Mouse (Mus musculus): ENCODE measurements around the gene Pdlim4.
"Not testable (repeated sequence)": the region's sequence is repeated elsewhere in the genome, so short reads cannot be mapped to it uniquely, and the experiment has no call there.

Pdlim4 gene

DNA sequence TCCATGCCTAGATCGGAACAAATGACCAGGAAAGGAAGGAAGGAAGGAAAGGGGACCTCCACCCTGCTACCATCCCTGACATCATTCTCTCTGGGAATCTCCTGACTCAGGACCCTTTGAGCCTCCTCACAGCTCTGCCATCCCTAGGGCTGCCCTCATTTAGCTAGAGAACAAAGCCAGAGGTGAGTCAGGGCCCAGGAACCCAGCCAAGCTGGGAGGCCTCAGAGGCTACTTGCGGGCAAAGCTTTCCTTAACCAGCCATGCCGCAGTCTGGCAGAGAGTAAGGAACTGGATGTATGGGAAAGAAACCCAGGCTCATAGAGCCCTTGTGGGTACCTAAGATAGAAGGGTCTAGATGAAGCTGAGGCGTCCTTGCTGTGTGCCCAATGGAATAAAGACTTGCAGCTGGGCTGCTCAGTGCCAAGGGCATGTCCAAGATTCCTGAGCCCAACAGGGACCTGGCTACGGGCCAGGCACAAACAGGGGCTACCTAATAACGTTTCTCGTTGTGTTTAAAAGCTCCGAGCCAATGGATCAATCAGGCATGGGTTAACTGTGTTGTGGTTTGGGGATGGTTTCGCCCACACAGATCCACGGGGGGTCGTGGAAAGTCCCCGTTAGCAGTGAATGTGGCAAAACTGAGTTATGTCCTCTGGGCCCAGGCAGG, 6.6 kb downstream of the Pdlim4 start:
- DNase-seq (ENCODE audit: low spot score): no peak

DNA sequence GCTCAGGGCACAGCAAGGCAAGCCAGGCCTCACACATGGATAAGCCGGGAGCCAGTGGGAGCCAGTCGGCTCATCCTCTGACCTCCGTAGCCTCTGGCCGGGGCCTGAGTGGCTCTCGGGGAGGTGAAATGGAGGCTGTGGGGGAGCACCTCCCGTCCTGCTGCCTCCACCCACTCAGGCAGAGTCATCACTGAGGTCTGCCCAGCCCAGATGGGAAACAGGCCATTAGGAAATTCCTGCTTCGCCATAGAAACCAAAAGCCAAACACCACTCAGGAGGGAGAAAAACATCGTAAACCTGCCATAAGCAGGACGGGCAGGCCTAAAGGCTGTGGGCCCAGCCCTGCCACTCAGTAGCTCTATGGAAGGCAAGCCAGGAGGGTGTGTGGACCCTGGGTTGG, 8.5 kb downstream of the Pdlim4 start:
- peak; percentile 57 for DNase-seq (ENCODE audit: low spot score)

DNA sequence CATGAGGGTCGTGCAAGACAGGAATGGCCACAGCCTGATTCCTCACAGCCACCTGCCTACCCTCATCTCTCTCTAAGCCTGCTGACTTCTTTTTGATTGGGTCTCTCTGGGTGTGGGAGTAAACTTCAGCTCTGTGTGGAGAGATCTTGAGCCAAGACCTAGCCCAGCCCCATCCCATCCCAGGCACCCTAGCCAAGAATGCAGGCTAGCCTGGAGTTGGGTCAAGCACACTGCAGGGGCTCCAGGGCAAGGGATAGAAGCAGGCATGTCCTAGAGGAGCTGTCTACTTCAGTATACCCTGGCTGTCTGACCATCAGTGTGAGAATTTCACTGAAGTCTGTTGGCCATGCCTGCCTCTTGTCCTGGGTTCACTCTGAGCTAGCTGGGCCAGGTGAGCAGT, 9.3 kb downstream of the Pdlim4 start:
- DNase-seq (ENCODE audit: low spot score): no peak

DNA sequence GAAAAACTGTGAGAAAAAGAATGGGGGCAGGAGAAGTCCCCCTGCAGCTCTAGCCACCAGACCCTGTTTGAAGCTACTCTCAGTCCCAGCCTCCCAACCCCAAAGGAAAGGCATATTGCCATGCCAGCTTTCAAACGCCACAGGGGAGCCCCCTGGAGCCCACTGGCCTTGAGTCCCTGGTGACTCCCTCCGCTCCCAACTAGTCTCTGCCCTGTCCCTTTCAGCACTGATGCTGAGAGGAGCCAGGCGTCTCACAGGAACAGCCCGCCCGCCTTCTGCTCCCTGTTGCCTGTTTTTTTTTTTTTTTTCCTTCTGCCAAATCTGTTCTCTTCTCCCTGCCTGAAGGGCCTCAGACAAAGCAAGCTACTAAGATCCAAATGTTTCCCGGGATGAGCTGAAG, 10.2 kb downstream of the Pdlim4 start:
- DNase-seq (ENCODE audit: low spot score): peak; percentile 52

DNA sequence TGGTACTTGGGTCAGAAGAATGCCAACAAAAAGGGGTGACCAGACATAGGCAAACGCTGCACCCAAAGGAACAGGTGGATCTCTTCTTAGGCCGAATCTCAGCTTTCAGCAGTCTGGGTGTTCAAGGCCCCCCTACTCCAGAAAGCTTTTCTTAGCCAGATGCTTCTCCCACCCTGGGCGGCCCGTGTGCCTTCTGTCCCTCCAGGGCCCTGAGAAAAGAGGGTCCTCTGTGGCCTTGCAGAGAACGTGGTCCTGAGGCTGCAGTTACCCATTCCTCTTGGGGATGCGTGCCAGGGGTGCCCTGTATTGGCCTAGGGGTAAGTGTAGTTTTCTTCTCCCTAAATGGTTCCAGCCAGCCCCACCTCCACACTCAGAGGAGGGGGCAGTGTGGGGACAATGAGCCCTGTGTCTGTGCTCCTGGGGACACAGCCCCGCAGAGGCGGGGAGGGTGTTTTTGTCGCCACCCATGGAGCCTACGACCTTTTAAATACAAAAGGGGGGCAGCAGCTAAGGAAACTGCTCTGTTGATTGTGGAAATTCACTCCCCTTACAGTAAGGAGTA, 10.7 kb downstream of the Pdlim4 start:
- DNase-seq (ENCODE audit: low spot score): no peak

DNA sequence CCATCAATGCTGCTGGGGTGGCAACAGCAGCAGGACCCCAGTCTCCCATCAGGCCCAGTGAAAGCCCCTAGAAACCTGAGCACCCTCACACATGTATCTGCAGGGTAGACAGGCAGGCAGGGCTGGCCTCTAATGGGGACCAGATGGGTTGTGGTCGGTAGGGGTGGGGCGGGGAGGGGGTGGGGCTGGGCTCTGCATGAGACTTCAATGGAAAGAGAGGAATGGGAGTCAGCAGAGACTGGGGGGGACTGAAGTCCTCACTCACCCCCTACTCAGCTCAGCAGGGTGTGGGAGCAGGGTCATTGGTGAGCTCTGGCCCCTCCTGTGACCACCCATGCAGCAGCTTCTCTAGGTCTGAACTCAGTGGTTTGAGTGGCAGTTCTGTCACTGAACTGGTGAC, 11.4 kb downstream of the Pdlim4 start:
- DNase-seq (ENCODE audit: low spot score): no peak

DNA sequence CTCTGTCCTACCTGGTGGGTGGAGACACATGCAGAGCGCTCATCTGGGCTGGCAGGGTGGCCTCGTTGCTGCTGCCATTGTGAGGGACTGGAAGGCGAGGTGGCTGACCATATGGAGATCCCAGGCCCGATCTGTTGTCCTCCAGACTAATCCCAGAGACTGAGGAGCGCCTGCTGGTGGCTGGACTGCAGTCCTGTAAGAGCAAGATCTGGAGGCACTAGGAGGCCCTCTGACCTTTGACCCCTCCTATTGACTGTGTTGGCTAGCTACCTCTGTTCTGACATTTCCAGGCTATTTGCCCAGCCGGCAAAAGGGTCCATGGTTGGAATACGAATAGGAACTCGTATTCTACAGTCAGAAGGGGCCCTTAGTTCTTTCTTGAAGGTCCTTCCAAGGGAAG, 12.7 kb downstream of the Pdlim4 start:
- DNase-seq (ENCODE audit: low spot score): peak; percentile 49

DNA sequence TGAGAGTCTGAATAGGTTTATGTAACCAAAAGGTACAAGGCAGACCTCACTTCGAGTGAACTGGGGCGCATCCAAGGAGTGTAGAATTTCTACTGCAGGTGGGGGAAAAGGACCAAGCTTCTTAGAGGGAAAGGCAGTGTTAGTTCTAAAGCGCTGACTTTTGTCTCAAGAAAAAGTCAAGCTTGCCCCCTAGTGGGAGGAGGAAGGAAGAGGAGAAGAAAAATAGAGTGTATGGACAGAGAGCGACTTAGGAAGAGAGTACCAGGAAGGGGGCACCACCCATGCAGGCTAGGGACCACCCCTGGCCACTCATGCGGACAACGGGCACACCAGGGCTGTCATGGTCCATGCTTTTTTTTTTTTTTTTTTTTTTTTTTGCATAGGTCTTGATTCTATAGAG, 14.6 kb downstream of the Pdlim4 start:
- DNase-seq (ENCODE audit: low spot score): peak; percentile 42

DNA sequence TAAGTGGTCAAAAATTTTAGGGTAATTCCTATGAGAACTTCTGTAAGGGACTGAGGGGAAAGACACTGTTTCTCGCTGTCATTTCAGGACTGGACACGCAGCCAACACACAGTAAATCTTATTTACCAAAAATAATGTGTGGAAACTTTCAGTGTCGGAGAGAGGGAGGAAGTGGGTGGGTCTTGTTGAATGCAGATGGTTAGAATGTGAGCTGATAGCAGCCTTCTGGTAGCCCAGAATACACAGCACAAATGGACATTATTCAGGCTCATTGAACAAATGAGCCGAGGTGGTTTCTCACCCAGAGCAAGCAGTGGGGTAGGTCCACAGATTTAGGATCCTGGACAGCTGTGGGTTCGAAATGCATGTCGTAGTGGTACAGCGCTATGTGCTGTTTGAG, 15.7 kb downstream of the Pdlim4 start:
- peak; percentile 12 for DNase-seq (ENCODE audit: low spot score)

DNA sequence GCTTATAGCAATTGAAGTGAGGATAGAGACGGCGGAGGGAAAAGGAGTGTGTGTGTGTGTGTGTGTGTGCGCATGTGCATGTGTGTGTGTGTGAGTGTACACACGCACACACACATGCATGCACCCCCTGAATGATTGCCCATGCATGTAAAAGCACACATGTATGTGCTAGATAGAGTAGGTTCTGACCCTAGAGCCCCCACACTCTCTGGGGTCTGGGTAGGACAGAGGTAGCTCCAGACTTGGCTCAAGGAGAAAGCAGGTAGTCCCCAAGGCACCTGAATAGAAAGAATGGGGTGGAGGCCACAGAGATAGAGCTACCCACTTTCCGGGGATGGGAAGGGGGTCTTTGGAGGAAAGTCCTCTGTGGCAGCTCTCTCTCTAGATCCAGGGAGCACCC, 16.7 kb downstream of the Pdlim4 start:
- DNase-seq (ENCODE audit: low spot score): peak; percentile 32

DNA sequence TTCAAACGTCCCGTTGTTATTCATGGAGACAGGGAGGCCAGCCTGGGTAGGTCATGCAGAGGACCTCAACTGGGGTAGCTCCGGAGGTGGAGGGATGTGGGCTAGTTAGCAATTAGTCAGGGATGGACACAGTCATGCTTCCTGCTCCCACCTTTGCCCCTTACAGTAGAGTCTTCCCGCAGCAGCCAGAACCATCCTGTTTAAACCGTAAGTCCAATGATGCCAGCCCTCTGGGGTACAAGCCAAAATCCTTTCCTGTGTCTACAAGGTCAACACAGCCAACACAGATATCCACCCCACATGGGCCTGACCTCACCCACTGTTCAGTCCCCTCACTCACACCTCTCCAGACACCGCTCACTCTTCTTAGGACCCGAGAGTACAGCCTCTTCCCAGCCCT, 17.7 kb downstream of the Pdlim4 start:
- DNase-seq (ENCODE audit: low spot score): no peak

DNA sequence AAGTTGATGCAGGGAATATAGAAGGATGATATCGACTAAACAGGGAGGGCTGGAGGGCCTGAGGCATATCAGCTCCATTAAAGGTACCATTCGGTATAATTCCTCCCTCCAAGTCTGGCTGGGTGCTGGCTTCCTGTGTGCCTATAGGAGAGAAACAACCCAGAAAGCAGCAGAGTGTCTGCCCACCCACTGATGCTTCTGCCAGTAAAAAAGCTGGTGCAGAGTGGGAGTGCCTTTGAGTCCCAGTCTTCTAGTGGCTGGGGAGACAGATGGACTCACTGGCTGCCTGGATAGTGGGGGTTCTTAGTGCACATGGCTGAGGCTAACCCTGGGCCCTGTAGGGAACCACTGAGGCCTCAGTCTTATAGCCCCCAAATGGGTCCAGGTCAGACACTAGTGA, 18.6 kb downstream of the Pdlim4 start:
- DNase-seq (ENCODE audit: low spot score): no peak

DNA sequence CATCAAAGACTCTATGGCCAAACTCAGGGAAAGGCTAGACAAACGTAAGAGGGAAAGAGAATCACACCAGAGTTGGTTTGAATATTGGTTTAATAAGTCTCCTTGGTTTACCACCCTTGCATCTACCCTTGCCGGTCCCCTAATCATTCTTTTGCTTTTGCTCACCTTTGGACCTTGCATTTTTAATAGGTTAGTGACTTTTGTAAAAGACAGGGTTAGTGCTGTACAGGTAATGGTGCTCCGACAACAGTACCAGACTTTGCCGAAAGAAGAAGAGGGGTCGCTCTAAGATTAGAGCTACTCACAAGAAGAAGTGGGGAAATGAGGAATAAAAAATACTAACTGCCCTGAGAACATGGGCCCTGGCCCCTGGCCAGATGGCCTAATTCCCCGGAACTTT, 28.1 kb downstream of the Pdlim4 start:
- DNase-seq (ENCODE audit: low spot score): no peak

DNA sequence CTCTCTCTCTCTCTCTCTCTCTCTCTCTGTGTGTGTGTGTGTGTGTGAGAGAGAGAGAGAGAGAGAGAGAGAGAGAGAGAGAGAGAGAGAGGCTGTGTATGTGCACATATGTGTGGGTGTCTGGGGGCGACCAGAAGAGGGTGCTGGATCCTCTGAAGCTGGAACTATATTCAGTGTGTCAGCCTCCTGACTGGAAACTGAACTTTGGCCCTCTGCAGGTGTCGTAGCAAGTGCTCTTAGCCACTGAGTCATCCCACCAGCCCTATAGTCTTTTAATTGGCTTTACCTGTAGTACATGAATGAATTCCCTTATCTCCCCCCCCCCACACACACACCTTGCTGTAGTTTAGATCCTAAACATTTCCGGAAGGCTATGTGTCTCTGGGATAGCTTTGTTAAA, 35.9 kb downstream of the Pdlim4 start:
- DNase-seq (ENCODE audit: low spot score): not testable (repeated sequence)

DNA sequence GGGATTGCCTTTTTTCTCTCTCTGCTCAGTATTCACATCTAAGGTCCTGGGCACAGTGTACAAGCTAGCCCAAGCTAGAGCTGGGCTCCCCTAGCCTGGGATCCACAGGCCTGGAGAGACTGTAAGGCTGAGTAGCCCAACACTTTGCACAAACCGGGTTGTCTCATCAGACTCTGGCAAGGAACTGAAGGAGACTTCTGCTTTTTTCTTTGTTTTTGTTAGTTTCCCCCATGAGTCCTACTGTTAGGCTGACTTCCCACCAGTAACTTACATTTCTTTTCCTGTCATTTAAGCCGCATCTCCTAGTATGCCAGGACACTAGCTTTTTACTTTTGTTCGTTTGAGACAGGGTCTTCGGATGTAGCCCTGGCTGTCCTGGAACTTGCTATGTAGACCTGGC, 39.8 kb downstream of the Pdlim4 start:
- DNase-seq (ENCODE audit: low spot score): no peak

DNA sequence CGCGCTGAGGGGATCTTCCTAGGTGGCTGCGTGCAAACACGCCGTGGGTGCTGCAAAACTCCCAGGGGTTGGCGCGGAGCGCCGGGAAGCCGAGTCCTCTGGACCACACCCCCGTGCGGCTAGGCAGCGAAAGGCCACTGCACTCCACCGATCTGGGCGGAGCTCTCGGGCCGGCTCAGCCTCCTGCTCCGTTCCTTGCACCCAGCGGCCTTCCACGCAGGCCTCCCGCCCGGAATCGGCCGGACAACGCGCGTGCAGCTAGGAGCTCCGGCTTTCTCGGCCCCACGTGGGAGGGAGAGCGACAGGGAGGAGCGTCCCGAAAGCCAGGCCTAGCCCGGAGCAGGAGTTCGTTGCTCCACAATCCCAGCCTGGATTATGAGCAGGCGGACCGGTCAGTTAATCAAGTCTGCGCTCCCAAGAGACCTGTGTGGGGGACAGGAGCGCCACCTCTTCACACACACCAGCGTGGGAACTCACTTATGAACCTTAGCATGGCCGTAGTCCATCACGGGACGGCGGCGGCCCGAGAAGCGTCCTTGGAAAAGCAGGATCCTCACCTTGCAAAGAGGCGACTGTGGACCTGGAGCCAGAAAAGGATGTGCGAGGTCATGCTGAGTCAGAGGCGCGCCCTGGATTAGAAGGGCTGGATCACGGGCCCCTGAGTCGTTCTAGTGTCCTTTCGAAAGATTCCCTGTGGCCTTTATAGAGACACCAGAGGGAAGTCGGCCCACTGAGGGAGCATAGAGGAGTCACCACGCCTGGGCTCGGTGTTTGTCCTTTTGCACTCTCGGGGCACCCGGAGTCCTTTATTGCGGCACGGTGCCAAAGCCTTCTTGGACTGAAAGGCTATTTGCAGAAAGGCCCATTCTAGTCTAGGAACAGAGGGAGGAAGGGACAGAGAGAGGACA, 40.5 kb downstream of the Pdlim4 start, which contains the start of gene Slc22a4:
Gene Slc22a4 (minus strand): TSS at position 47 of the 908 bp plus-strand sequence.
- peak; percentile 82 for DNase-seq (ENCODE audit: low spot score)

DNA sequence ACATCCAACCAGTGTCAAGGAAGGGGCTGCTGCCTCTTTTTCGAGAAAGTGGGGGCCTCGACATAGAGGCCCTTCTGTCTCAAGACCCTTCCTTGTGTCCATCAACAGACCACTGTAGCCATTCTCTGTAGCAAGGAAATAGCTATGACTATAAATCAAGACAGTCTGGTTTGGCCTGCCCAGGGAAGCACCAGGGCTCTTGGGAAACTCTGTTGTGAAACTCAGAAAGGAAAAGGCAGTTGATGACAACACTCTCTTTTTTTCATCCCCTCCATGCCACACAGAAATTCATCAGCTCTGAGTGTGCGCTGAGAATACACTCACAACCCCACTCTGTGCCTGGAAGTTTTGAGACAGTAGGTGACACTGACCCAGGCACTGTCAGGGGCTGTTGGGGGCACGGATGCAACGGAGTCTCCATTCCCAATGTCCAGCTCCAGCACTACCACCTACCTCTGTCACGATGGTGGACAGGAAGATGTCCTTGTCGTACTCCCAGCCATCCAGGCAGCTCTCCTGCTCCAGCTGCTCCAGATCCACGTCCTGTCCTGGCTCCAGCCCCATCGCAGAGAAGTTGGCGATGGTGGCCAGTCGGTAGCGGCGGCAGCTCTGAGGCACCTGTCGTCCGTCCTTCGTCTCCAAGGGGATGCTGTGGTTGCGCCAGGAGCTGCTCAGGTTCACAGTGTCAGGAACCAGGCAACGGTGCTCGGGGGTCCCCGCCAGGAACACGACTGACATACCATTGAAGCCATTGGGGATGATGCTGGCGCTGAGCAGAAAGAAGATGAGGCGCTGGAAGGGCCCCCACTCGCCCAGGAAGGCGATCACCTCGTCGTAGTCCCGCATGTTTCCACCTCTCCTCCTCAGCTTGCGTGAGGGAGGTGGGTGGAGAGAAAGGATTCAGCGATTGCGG, 41.4 kb downstream of the Pdlim4 start:
- DNase-seq (ENCODE audit: low spot score): no peak

DNA sequence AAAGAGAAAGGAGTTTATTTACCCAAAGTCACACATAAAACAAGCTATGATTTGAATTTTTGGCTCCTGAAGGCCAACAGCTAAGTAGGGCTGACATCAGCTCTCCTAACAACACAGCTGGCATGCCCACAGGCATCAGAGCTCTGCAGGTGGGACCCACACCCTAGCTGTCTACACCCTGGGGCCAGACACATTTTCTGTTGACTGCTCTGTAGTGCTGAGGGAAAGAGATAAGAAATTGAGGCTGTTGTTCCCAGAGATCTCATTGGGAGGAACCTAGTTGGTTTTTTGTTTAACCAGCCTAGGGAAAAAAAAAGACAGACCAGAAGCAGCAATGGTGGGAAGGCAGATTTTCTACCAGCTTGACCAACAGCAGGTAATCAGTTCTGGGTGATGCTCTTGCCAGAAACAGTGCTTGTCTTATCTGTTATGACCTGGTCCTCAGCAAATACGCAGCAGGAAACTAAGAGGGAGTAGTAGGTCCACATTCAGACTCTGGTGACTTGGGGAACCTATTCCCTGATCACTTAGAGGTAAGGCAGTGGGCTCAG, 42.2 kb downstream of the Pdlim4 start:
- DNase-seq (ENCODE audit: low spot score): no peak

DNA sequence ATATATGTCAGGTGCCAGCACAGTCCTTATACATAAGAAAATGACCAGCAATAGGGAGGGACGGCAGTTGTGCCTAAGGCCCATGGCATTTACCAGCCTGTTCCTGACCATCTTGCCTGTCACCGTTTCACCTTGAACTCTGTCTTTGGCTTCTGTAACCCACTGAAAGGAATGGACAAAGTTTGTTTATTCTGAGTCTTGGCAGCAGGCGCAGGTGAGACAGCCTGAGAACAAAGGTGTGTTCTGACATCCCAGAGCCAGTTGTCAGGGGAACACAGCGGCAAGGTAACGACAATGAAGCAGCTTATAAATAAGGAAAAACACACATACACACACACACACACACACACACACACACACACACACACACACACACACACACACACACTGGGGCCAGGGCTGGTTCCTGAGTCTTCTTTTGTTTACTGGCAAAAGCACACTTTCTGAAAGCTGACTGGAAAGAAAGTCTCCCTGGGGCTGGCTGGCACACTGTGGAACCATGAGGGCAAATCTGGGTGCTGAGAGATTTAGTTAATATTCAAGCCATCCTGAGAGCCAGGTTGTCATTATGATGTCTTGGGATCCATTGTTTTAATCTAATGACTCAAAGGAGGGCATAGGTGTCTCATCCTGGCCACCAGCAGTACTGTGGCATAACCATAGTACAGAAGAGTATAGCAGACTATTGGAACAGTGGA, 47.3 kb downstream of the Pdlim4 start:
- no peak for DNase-seq (ENCODE audit: low spot score)

DNA sequence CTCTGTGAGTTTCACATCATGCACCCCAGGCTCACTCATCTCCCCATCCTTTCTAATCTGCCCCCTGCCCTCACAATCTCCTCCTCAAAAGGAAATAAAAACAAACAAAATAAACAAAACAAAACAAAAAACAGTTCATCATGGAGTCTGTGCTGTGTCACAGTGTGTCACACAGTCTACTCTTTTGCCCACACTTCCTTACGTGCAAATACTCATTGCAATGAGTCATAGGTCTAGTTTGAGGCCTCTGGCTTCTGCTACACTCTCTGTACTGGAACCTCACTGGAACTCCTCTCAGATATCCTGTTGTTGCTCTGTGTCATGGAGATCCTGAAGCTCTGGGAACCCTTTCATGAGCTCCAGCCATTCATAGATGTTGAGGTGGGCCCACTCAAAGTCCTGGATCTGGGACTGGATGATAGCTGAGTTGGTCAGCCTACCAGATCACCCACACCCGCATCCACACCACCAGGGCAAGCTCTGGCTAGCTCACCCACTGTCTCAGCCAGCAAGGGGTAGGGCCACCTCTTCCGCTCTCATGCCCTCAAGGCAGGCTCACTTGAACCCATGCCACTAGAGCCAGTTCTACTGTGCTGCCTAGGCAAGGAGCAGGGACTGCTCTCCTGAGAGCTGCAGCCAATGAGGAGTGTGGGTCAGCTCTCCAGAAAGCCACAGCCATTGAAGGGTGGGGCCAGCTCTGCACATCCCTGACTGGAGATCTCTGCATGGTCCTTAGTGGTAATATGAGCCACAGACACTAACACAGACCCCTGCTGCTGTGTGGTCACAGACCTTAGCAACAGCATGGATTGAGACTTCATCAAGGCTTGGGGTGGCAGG, 49.7 kb downstream of the Pdlim4 start:
- no peak for DNase-seq (ENCODE audit: low spot score)

Data from testis, postnatal 10 days (tissue).